Mouse (Mus musculus) layer of hippocampus, adult 8-10 months (tissue): ENCODE measurements around the gene Foxc1. TPM values are rescaled to one million over a fixed set of nuclear protein-coding genes. Genes with fewer than 3 reads are reported as not detected.

Experiments used
- DNase-seq, 2 experiments: peaks; one replicate each; pipeline ENCODE4 v3.0.0; 2022; ENCODE audit warnings: low spot score in 2 of 2
- total RNA-seq, 4 experiments: library from RNA; stranded (reverse); gene quantifications; 2 replicates each; pipeline ENCODE4 v1.2.4; 2022

Foxc1 gene
- total RNA-seq = 1 to 10 TPM; 4.1 to 5.0 (median 4.7) TPM

GRCm38 (mm10) chr13:31806428-31806832 is at the start of gene Foxc1:
TSS of gene Foxc1 (plus strand) at chr13:31806633.
- DNase-seq = peak; percentile 16 to 43

- DNase-seq = no peak
Measured at GRCm38 (mm10) chr13:31760411-31760810, 46.0 kb upstream of the Foxc1 start.

GRCm38 (mm10) chr13:31761057-31761456 is 45.4 kb upstream of the Foxc1 start:
- no peak for DNase-seq

GRCm38 (mm10) chr13:31764419-31764818 is 42.0 kb upstream of the Foxc1 start:
- no peak for DNase-seq

GRCm38 (mm10) chr13:31765564-31765963 is 40.9 kb upstream of the Foxc1 start:
- no peak for DNase-seq

GRCm38 (mm10) chr13:31772882-31773281 is 33.6 kb upstream of the Foxc1 start:
- no peak for DNase-seq

- DNase-seq = no peak
Measured at GRCm38 (mm10) chr13:31775762-31776161, 30.7 kb upstream of the Foxc1 start.

GRCm38 (mm10) chr13:31779281-31779981 is 27.0 kb upstream of the Foxc1 start:
- no peak for DNase-seq

- DNase-seq = no peak
Measured at GRCm38 (mm10) chr13:31780299-31780698, 26.1 kb upstream of the Foxc1 start.

GRCm38 (mm10) chr13:31782063-31782462 is 24.4 kb upstream of the Foxc1 start:
- DNase-seq = no peak

- no peak for DNase-seq
Measured at GRCm38 (mm10) chr13:31784757-31785156, 21.7 kb upstream of the Foxc1 start.

- no peak for DNase-seq
Measured at GRCm38 (mm10) chr13:31792480-31793132, 13.8 kb upstream of the Foxc1 start.

- no peak for DNase-seq
Measured at GRCm38 (mm10) chr13:31793163-31793562, 13.3 kb upstream of the Foxc1 start.

GRCm38 (mm10) chr13:31797346-31797745 is 9.1 kb upstream of the Foxc1 start:
- DNase-seq = no peak

- DNase-seq = no peak
Measured at GRCm38 (mm10) chr13:31798075-31798474, 8.4 kb upstream of the Foxc1 start.

- DNase-seq = peak; percentile 57 to 83
Measured at GRCm38 (mm10) chr13:31800581-31801576, 5.6 kb upstream of the Foxc1 start.

GRCm38 (mm10) chr13:31801703-31802305 is 4.6 kb upstream of the Foxc1 start:
- DNase-seq = no peak

- DNase-seq = no peak
Measured at GRCm38 (mm10) chr13:31802447-31802846, 4.0 kb upstream of the Foxc1 start.

GRCm38 (mm10) chr13:31803166-31804093 is 3.0 kb upstream of the Foxc1 start:
- DNase-seq = no peak

GRCm38 (mm10) chr13:31804571-31804970 is 1.9 kb upstream of the Foxc1 start:
- no peak for DNase-seq
